Mouse (Mus musculus) limb, embryonic 10.5 days (tissue): ENCODE results near the gene Fut1. TPM values are rescaled to one million over a fixed set of nuclear protein-coding genes. Genes with fewer than 3 reads are reported as not detected.

ENCODE experiments used
- DNase-seq: peaks from one replicate; pipeline ENCODE4 v3.0.0-alpha.2; 2017; ENCODE audit warnings: low spot score
- H3K27ac ChIP-seq: fragments of 300-500 bp; sonication (generic); 2 replicates; pipeline ENCODE4 v1.5.1; 2016; ENCODE audit warnings: mild to moderate bottlenecking
- H3K27me3 ChIP-seq: fragments of 300-500 bp; sonication (generic); 2 replicates; pipeline ENCODE4 v1.6.1; 2016; ENCODE audit warnings: low read depth, mild to moderate bottlenecking; ENCODE audit not compliant: poor library complexity, severe bottlenecking
- H3K36me3 ChIP-seq: fragments of 300-500 bp; sonication (generic); 2 replicates; pipeline ENCODE4 v1.6.1; 2016; ENCODE audit warnings: mild to moderate bottlenecking, moderate library complexity
- H3K4me1 ChIP-seq: fragments of 300-500 bp; sonication (generic); 2 replicates; pipeline ENCODE4 v1.6.1; 2016
- H3K4me3 ChIP-seq: fragments of 300-500 bp; sonication (generic); 2 replicates; pipeline ENCODE4 v1.5.1; 2016; ENCODE audit warnings: mild to moderate bottlenecking, moderate library complexity
- H3K9me3 ChIP-seq: fragments of 300-500 bp; sonication (generic); replicated peaks from 2 replicates; pipeline ENCODE4 v1.6.1; 2016; ENCODE audit warnings: mild to moderate bottlenecking
- WGBS: fragments of 180-500 bp; shearing (Covaris S2); methylation state at CpG from one replicate; pipeline ENCODE4 v1.1.7; 2016; 5-methylcytosine and 5-hydroxymethylcytosine counted together
- polyA plus RNA-seq: library from polyadenylated mRNA; unstranded; fragments of >200 nt; fragmentation: Nextera tagmentation; extraction: Ambion mirVana; gene quantifications from 2 replicates; pipeline ENCODE4 v1.2.1, GENCODE M21; 2016

Gene Fut1
- polyA plus RNA-seq, 1 experiment from 2014 or later: not detected

DNA sequence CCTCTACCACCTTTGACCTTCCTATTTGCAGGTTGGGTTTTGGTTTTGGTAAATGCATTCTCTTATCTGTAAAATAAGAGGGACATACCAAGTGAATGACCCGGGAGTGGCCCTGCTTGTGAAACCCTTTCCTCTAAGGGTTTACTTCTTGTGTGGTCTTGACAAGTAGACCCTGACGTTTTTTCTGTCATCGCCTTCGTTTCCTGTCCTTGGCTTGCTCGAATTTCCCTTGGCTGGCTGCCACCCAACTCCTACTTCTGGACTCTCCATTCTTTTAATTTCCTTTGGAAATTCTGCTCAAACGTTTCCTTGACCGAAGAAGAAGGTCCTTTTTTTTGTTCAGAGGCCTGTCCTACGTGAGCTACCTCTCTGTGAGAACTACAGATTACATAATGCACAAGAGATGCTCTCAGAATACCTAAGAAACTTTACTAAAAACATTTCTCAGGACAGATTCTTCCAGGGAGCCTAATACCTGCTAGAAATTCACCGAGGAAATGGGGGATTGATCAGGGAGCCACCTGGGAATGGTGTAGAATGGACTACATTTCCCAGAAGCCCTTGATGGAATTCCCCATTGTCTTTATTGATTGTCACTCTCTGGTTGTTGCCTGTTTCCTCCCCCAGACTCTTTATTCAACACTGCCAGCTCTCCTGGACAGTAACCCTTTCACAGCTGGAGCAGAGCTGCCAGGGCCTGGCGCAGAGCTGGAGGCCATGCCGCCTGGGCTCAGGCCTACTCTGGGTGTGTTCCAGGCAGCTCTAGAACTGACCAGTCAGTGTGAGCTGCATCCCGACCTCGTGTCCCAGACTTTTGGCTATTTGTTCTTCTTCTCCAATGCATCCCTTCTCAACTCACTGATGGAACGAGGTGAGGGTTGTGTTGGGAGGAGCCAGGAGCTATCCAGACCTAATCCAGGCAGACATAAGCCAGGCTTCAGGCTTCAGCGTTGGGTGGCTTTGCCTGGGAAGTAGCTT is 18.9 kb downstream of the Fut1 start:
- H3K27ac ChIP-seq: no peak overlapping the region
- H3K9me3 ChIP-seq: no peaks in the 10 kb centered on the region
- H3K27me3 ChIP-seq: peaks cover 44% of the 10 kb centered on the region
- no peak overlapping the region for H3K4me3 ChIP-seq
- 86% methylated on average over 15 of the region's 15 CpGs for WGBS
- DNase-seq: no peak
- peaks cover 26% of the 10 kb centered on the region for H3K4me1 ChIP-seq
- peaks cover 13% of the 10 kb centered on the region for H3K36me3 ChIP-seq

DNA sequence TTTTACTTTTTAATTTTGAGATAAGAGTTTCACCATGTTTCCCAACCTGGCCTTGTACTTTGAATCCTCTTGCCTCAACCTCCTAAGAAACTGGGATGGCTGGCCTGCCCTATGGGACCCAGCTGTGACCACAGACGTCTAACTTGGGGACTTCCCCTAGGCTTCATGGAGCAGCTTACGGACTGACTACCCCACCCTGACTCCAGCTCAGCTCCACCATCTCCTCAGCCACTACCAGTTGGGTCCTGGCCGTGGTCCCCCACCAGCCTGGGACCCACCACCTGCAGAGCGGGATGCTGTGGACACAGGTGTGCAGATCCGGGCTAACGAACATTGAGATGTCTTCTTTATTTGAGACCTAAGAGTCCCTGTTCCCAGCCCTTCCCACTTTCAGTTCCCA is 20.6 kb downstream of the Fut1 start:
- Histone ChIP-seq H3K27me3 (peaks cover 27% of the 10 kb centered on the region), H3K4me3 (peak overlapping the region; percentile 42; the same call in 1 of the 2 replicates), H3K27ac (no peak overlapping the region), H3K36me3 (peaks cover 11% of the 10 kb centered on the region), H3K9me3 (no peaks in the 10 kb centered on the region), H3K4me1 (peaks cover 36% of the 10 kb centered on the region)
- 98% methylated on average over 6 of the region's 6 CpGs for WGBS
- DNase-seq: no peak

DNA sequence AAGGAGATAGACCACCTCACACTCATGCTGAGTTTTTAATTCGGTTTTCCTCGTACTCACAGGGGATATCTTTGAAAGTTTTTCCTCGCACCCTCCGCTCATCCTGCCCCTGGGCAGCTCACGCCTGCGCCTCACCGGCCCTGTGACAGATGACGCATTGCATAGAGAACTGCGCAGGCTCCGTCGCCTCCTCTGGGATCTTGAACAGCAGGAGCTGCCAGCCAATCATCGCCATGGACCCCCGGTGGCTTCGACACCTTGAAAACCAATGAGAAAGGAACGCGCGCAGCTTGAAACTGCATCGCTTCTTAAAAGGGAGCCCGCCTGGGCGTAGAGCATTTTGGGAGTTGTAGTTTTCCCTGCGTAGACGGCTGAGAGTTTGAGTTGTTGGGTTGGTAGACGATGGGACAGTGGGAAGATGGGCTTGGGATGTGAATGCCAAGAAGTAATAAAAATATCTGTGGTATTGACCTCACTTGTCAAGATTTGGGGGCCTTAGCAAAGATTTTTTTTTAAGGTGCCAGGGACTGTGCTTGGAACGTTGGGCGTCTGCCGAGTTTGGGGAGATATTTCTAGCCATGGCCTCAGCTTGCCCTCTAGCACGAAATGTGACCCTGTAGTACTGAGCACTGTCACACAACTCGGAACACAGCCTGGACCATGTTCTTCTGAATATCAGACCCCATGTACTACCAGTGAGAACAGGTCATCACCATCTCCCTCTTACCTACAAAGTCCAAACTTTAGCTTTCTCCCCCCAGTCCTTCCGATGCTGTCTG is 21.7 kb downstream of the Fut1 start:
- H3K27ac ChIP-seq: peak overlapping the region; percentile 68
- H3K4me3 ChIP-seq: peak overlapping the region; percentile 42
- H3K27me3 ChIP-seq: peaks cover 16% of the 10 kb centered on the region; the same call in 1 of the 2 replicates
- H3K4me1 ChIP-seq: peaks cover 41% of the 10 kb centered on the region
- peak; percentile 93 for DNase-seq
- no peaks in the 10 kb centered on the region for H3K9me3 ChIP-seq
- WGBS: 18% methylated on average over 29 of the region's 29 CpGs
- peaks cover 11% of the 10 kb centered on the region for H3K36me3 ChIP-seq

DNA sequence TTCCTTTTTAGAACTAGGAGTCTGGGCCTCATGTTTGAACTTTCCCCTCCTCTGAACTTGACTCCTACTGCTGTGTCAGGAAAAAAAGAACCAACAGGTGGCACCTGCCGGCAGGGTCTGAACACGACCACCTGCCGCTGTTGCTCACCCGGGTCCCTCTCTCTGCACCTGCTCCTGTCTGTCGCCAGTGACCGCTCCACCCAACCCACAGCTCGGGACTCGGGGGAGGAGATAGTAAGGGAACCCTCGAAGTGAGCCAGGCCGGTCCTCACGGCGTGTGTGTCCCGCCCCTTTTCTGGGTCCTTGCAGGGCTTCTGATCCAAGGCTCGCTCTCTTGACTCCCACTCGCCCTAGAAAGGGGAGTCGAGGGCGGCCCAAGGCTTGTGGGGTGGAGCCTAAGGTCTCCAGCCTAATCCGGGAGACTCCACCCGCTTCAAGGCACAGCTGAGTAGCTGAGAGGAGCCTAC is 22.5 kb downstream of the Fut1 start, which contains the start of gene Mamstr:
Gene Mamstr (plus strand): TSS at position 417 of the 467 bp plus-strand sequence.
- Histone ChIP-seq H3K36me3 (peaks cover 11% of the 10 kb centered on the region), H3K27ac (no peak within 1 kb of the TSS), H3K4me1 (peaks cover 47% of the 10 kb centered on the region), H3K4me3 (peak within 1 kb of the TSS; percentile 42), H3K27me3 (peaks cover 16% of the 10 kb centered on the region; the same call in 1 of the 2 replicates), H3K9me3 (no peaks in the 10 kb centered on the region)
- 19% methylated on average over 19 of the region's 19 CpGs for WGBS
- no peak for DNase-seq

DNA sequence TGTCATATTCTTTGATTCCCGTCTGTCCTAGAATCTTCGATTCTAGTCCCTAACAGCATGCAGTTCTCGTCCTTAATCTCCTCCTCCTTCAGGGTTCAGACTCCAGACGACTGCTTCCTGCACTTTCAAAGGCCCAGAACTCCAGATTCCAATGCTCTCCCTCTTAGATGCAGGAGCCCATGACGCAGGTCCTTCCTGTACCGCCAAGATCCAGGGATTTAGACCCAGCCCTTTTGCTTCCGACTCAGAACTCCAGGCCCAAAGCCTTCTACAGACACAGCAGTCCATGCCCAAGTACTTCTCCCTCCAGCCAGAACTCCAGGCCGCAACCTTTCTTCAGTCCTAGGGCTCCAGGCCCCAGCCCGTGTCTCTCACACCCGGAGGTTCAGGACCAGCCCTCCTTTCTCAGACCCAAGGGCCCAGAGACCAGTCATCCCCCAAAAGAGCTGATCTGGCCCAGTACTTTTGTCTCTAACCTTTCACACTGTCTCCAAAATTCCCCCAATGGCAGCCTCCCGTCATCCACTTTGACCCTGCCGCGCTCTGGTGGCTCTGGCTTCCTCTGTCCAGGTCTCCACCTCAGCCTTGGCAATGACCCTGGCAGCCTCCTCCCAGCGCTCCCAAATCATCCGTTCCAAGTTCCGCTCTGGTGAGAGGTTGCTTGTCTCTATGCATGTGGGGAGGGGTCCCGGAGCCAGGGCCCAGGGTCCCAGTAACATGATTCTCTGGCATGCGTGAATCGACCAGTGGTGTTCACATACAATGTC is 23.3 kb downstream of the Fut1 start:
- peaks cover 21% of the 10 kb centered on the region; the same call in 1 of the 2 replicates for H3K27me3 ChIP-seq
- no peak overlapping the region for H3K4me3 ChIP-seq
- H3K36me3 ChIP-seq: peaks cover 11% of the 10 kb centered on the region
- no peak overlapping the region for H3K27ac ChIP-seq
- DNase-seq: no peak
- H3K4me1 ChIP-seq: peaks cover 52% of the 10 kb centered on the region
- H3K9me3 ChIP-seq: no peaks in the 10 kb centered on the region
- 80% methylated on average over 19 of the region's 19 CpGs for WGBS

DNA sequence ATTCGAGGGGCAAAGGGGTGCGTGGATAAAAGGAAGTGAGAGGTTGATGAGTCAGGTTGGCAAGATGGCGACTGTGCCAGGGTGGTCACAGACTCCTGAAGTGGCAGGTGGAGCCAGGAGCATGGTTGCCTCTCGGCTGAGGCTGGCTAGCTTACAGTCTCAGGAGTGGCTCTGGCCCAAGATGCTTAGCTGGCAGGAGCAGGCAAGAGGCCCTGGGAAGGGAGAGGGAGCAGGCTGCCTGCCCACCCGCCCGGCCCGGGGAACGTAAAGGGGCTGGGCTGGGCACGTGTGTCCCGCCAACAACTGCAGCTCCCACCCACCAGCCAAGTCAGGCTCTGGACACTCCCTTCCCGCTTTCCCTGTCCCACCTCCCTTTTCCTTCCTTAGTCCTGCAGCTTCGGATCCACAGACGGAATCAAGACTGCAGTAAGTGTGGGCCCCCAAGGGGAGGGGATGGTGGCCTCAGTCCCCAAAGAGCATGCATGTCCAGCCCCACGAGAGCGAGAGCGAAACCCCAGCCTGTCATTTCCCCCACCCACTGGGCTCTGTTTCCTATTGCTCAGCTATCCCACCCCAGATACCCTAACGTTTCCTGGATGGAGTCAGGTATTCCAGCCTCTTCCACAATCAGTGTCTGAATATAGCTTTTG is 24.4 kb downstream of the Fut1 start:
- Histone ChIP-seq H3K36me3 (peaks cover 5% of the 10 kb centered on the region), H3K9me3 (no peaks in the 10 kb centered on the region), H3K27ac (peak overlapping the region; percentile 90), H3K4me1 (peaks cover 52% of the 10 kb centered on the region), H3K27me3 (peaks cover 21% of the 10 kb centered on the region; the same call in 1 of the 2 replicates), H3K4me3 (peak overlapping the region; percentile 16)
- no peak for DNase-seq
- WGBS: 76% methylated on average over 17 of the region's 17 CpGs

DNA sequence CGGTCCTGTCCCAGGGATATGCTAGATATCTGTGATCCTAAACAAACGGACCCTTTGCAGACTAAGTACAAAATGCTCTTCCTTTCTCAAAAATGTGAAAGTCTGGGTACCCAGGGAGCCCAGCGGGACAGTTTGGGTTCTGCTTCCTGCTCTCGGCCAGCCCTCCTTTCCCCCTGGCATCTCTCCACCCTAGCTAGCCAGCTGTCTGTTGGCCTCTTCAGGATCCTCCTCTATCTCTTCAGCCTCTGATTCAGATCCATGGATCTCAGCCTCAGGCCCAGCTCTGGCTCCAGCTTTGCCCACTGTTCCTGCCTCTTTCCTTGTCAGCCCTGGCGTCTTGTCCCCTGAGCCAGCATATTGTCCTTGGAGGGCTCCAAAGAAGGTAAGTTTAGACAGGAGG is 25.0 kb downstream of the Fut1 start:
- Histone ChIP-seq H3K27me3 (peaks cover 21% of the 10 kb centered on the region; the same call in 1 of the 2 replicates), H3K36me3 (no peaks in the 10 kb centered on the region), H3K4me1 (peaks cover 52% of the 10 kb centered on the region), H3K9me3 (no peaks in the 10 kb centered on the region), H3K4me3 (peak overlapping the region; percentile 61; the same call in 1 of the 2 replicates), H3K27ac (peak overlapping the region; percentile 90)
- 88% methylated on average over 5 of the region's 5 CpGs for WGBS
- no peak for DNase-seq

DNA sequence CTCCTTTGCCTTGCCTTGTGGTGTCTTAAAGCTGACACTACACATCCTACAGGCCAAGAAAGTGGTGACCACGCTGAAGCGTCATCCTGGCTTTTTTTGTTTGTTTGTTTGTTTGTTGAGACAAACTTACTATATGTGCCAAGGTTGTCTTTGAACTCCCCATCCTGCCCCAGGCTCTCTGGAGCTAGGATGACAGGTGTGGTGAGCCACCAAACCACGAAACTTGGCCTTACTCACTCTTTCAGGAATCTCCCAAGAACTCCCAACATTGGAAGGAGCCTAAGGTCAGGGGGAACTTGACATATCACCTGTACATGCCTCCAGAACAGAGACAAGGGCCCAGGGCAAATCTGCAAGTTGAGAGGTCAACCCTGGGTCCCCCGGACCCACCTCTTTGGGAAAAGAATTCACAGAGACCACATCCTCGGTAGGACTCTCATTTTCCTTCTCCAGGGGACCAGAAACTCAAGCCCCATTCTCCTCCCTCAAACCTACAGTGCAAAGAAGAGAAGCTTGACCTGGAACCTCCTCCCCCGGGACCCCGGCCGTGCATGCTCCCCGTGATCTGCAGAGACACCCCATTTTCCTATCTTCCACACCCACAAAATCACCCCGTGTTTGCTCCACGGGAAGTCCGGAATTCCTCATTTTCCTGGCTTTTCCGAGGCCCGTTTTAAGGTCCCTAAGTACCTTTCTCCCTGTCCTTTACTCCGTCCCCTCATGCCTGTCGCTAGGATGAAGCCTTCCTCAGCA is 25.6 kb downstream of the Fut1 start:
- WGBS: 43% methylated on average over 16 of the region's 16 CpGs

DNA sequence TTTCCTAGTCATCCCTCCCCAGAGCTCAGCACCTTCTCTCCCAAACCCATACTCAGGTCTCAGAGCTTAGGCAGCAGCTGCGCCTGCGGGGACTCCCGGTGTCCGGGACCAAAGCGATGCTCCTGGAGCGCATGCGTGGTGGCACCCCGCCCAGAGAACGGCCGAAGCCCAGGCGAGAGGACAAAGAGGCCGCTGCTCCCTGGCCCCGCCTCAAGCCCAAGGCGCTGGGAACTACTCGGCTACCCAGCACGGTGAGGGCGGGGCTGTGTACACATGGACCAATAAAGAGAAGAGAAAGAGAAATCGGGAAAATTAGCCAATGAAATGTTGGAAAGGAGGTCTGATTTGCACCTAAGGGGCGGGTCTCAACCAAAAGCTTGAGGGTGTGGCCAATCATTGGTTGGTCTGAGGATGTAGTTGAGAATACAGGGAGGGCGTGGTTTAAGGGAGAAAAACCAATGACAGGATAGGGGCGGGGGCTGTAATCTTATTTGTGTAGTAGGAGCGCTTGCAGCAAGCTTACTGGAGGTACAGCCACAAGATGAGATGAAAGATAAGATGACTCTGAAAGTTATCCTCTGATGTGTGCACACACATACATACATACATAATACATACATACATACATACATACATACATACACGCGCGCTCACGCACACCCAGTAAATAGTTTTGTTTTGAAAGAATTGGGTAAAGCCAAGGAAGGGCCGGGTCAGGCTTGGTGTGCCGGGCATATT is 26.5 kb downstream of the Fut1 start:
- Histone ChIP-seq H3K4me3 (peak overlapping the region; percentile 61), H3K9me3 (no peaks in the 10 kb centered on the region), H3K36me3 (no peaks in the 10 kb centered on the region), H3K4me1 (peaks cover 44% of the 10 kb centered on the region), H3K27ac (peak overlapping the region; percentile 90), H3K27me3 (peaks cover 21% of the 10 kb centered on the region; the same call in 1 of the 2 replicates)
- under 1% methylated on average over 28 of the region's 28 CpGs for WGBS
- peak; percentile 95 for DNase-seq

More for the DNA sequence above, 25.6 kb downstream of the Fut1 start:
- Histone ChIP-seq H3K27ac (peak overlapping the region; percentile 90), H3K27me3 (peaks cover 21% of the 10 kb centered on the region; the same call in 1 of the 2 replicates), H3K4me1 (peaks cover 52% of the 10 kb centered on the region), H3K36me3 (no peaks in the 10 kb centered on the region), H3K9me3 (no peaks in the 10 kb centered on the region), H3K4me3 (peak overlapping the region; percentile 61)
- DNase-seq: no peak

DNA sequence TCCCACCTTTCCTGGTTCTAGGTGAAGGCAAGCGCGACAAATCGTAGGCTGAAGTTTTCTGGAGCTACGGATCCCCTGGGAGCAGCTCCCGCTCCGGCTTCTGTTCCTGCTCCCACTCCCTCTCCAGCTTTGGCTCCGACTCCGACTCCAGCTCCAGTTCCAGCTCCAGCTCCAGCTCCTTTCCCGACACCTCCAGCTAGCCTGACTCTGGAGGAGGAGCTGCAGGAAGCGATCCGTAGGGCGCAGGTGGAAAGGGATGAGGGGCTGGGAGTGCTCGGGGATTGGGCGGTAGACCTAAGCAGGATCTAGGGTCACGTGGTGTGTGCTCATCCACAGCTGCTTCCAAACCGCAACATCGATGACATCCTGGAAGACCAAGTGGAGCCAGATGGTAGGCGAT is 27.1 kb downstream of the Fut1 start:
- no peaks in the 10 kb centered on the region for H3K36me3 ChIP-seq
- H3K27ac ChIP-seq: peak overlapping the region; percentile 90
- peaks cover 21% of the 10 kb centered on the region; the same call in 1 of the 2 replicates for H3K27me3 ChIP-seq
- peak; percentile 69 for DNase-seq
- no peaks in the 10 kb centered on the region for H3K9me3 ChIP-seq
- H3K4me1 ChIP-seq: peaks cover 44% of the 10 kb centered on the region
- H3K4me3 ChIP-seq: peak overlapping the region; percentile 61
- WGBS: 3% methylated on average over 18 of the region's 18 CpGs
